Mouse (Mus musculus) right cerebral cortex, adult 18-20 months (tissue): ENCODE results near the gene Tanc1.

Source experiments
- DNase-seq: peaks from one replicate; pipeline ENCODE4 v3.0.0; 2022; ENCODE audit warnings: mixed read lengths

Tanc1 gene

DNA sequence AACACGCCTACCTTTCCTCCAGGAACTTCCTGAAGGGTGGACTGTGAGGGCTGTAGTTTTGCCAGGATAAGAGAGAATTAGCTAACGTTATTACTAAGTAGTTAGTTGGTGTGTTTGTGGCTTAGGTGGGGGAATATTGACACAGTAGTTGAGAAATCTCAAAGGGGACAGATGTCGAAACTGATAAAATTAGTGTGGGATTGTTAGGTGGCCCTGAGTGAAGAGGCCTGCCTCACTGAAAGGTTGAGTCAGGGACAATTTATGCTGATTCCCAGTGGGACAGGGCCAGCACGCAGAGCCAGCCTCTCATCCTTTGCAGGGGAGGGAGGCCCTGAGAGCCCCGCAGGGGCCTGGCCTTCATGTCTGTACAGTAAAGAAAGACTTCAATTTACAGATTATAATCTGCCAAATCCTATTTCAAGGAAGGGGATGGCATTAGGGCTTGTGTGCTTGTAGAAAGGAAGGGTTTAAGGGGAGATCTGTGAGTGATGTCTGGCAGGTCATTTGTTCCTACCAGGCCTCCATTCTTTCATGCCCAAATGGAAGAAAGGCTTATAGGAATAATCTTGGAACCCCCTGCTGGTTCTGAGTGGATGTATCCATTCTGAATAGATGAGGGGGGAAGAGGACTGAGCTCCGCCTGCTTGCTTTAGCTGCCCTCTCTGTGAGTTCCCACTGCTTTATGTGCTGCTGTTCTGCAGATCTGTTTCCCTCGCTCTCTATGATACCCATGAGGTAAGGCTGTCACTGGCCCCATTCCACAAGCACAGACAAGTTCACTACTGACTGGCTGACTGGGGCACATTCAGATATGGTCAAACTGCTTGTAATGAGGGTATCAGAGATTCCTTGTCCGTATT, 41.7 kb downstream of the Tanc1 start:
- no peak for DNase-seq

DNA sequence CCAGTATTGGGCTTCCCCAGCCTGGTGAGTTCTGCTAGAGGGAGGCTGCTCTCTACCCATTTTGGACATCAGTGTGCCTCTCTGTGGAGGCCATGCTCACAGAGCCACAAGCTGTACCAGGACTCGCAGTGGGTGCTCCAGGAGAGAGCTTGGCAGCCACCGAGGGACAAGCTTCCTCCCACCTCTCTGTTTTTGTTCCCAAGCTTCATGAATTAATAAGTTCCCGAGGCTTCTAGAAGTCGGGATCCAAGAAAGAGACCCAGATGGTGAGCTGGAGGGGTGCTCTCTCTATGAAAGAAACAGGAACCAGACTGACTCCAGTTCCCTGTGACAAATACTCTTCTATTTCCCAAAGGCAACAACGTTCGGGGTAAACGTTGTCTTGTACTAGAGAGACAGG, 43.6 kb downstream of the Tanc1 start:
- no peak for DNase-seq

DNA sequence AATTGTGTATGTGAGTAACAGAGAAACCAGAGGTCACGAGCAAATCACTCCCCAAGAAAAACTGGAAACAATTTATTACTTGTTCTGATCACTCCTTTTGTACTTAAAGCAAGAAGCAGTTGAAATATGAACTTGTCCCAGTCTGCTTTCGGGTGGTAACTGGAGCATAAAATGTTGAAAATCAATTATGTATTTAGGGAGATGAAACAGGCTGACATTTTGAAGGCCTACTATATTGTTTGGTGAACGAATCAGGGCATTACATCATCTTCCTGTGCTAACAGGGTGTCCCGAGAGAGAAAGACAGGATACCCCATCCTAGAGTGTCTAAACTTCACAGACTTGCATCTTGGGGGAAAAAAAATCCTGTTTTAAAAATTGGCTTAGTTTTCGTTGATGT, 44.8 kb downstream of the Tanc1 start:
- DNase-seq = no peak

DNA sequence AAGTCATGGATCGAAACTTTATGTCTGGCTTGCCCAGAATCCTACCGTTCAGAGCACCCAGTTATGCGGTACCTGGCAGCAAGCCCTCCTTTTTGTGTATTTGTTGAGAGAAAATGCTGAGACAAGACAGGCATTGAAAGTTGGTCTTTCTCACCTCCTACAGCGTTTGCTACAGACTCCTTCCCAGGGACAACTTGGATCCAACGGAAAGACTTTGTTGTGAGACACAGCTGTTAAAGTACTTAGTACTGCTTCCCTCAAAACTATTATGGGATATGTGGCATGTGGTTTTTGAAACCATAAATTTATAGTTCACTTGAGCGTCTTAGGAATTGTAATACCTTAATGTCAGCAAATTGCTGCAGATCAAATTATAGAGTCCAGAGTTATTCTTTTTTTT, 47.8 kb downstream of the Tanc1 start:
- no peak for DNase-seq

DNA sequence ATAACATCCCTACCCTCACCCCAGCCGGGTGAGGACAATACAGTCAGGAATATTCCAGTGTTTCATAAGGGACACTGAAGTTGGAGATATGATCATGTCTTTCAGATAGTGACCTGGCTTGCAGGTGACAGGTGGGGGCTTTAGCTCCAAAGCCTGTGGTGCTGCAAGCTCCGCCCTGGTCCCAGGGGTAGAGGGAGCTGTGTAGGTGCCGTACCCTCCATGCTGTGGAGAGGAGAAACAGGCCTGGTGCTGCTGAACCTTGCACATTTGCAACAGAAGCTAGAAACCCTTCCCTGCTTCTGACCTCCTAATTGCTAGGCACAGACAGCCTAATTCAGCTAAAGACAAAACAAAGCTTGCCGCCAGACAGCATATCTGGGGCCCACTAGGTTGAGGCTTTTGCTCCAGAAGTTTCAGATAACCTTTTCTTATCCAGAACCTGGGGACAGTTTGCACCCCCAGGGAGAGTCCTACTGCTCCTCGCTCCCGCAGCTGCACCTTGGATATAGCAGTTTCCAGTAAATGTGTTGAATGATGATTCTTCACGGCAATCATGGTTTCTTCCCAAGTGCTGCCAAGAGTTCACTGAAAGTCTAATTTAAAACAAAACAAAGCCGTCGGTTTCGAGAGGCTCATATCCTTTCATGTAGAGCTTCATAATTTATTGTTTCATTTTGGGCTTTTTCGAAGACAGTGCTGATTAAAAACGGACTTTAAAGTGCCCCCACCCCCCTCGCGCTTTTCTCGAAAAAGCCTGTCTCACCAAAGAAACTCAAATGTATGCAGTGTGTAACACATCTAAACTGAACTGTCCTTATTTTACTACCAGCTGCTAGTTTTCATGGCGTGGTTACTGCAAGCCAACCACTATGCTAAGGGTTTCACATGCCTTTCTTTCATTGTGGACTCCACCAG, 49.3 kb downstream of the Tanc1 start:
- DNase-seq = no peak

DNA sequence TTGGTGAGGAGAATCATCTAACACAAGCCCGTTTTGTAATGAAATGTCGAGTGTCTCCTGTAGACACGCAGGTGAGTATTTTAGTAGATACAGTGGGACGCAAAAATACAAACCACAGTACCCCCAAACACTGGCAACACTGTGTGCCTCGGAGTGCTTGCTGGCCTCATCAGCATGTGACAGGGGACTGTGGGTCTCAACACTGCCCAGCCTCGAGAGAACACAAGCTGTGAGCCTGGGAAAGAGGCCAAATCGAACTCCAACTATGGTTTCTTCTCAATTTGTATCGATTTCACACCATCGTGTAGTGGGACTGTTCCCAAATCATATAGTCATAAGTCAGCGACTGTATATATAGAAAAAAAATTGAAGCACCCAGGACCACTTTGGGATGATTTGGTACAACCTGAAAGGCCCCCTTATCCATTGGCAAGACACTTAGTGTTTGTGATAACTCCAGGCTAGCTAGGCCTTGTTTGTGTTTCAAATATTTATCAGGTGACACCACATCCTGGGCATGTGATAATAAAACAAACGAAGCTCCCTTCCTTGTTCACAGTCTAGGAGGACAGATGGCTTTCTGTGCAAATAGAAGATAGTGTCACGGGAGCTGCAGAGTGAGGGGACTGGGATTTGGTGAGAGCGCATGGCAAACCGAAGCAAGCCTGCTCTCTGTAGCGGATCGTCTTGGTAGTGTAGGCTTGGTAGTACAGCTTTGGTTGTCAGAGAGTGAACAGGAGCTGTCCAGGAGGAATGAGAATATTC, 53.1 kb downstream of the Tanc1 start:
- peak; percentile 18 for DNase-seq

DNA sequence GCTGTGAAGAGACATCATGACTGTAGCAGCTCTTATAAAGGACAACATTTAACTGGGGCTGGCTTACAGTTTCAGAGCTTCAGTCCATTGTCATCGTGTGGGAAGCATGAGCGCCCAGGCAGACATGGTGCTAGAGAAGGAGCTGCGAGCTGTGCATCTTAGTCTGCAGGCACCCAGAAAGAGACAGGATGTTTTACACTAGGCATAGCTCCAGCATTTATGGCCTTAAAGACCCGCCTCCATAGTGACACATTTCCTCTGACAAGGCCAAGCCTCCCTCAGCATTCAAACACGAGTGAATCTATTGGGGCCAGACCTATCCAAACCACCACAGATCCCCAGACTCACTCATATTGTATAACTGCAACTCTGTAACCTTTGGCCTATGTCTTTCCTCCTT, 54.7 kb downstream of the Tanc1 start:
- DNase-seq = no peak

DNA sequence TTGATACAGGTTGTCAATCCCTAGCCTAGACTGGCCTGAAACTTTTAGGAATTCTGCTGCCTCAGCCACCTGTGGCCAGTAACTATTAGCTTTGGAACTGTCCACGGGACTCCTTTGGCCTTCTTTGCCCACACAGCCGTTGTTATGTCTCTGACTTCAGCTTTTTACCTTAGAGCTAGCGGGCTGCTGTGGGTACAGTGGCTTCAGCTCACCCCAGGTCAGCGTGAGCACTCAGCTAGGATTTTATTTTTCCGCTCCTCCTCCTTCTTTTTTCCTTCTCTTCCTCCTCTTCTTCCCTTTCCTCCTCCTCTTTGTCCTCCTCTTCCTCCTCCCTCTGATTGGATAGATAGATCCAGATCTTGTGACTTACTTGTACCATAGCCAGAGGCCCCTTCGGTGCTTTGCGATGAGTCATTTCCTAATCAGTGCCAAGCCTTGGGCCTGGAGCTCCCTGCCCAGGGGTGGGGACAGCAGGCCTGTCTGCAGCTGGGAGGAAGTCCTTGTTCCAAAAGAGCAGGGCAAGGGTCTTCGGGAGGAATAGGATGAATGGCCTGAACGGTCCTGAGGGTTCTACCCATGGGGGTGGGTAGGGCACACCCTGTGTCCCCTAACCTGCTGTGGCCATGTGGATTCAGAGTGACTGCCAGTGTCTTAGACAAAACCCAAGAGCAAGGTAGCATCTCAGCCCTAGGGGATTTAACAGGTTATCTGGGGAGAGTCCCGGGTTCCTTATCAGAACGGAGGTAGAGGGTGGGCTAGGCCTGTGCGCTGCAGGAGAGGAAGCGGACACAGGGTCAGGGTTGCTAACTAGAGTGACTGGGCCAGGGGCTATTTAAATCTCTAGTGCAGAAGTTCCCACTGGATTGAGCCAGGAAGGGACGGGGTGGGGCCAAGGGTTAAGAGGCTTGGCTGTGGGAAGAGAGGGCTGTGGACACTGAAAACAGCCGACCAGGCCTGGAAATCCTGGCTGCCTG, 58.5 kb downstream of the Tanc1 start:
- DNase-seq = no peak

DNA sequence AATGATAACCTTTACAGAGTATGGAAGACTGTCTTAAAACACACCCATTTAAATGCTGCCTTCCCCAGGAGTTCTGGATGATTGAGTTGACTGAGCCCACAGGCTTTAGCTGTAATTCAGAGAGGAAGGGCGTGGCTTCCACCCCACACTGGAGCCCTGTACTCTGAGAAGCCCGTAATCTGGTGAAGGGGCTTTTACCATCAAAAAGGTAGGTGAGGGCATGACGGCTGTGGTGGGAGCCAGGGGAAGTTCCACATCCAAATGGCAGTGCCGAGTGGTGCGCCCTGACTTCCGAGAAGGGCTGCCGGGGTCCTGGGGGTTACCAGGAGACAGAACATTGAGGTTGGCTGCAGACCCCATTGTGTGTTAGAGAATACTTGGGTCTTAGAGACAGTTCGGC, 59.8 kb downstream of the Tanc1 start:
- no peak for DNase-seq

DNA sequence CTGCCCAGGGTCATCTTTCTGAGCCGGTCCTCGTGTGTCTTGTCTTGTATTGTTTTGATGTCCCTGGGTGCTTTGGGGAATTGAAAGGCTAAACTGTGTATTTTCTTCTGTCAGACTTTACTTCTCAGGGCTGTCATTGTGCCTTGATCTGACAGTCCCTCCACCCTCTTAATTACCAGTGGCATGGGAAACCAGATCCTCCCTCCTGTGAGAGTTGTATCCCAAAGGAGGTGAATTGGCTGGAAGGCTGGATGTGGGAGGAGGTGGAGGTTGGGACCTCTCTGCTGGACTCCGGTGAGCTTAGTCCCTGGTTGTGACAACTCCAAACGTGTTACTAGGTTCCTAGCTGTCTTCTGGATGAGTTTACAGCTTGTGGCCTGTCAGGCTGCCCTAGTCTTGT, 60.2 kb downstream of the Tanc1 start:
- DNase-seq = no peak

DNA sequence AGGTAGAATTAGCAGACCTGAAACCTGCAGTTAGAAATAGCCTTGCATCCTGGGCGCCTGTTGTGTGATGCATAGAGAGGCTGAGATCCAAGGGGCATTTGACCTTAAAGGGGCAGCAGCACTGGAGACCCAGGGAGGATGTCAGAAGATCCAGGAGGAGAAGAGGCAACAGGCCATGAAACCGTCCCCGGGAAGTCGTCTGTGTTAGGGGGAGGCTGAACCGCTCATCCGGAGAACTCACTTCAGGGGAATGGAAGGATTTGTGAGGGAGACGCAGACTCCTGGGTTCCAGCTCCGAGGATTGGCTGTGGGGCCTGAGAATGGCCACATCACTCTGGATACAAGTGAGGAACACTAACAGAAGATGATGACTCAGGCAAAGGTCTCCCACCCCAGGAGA, 60.8 kb downstream of the Tanc1 start:
- DNase-seq = no peak

DNA sequence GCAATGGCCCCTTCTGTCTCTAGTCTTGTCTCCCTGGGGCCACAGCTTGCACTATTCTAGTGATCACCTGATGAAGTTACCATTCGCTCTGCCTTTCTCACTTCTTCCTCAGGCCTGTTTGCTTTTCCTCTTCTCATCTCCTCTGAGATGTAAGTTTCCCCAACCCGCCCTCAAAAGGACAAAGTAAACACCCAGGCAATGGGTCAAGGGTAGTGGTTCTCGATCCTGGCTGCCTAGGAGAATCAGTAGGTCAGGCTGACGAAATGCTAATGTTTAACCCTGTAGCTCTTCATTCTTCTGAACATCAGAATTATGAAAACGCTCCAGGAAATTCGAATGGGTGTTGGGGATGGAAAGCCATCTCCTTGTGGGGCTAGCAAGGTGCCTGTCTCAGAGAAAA, 61.5 kb downstream of the Tanc1 start:
- DNase-seq = no peak

DNA sequence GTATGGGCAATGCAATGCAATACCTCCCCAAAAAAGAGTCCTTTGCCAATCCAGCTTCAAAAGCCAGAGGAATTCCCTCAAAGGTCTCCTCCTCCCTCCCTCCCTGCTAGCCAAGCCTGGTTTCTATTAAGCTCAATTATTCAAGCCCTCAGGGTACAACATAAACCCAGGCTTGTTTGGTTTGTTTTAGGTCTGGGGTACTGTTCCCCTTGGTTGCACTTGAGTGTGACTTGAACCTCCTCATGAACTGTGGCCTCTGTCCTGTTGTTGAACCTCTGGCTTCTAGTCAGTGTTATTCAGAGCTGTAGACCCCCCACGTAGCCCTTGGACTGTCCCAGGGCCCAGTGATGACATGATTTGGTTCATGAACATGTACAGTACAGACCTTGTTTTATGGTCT, 62.0 kb downstream of the Tanc1 start:
- no peak for DNase-seq

DNA sequence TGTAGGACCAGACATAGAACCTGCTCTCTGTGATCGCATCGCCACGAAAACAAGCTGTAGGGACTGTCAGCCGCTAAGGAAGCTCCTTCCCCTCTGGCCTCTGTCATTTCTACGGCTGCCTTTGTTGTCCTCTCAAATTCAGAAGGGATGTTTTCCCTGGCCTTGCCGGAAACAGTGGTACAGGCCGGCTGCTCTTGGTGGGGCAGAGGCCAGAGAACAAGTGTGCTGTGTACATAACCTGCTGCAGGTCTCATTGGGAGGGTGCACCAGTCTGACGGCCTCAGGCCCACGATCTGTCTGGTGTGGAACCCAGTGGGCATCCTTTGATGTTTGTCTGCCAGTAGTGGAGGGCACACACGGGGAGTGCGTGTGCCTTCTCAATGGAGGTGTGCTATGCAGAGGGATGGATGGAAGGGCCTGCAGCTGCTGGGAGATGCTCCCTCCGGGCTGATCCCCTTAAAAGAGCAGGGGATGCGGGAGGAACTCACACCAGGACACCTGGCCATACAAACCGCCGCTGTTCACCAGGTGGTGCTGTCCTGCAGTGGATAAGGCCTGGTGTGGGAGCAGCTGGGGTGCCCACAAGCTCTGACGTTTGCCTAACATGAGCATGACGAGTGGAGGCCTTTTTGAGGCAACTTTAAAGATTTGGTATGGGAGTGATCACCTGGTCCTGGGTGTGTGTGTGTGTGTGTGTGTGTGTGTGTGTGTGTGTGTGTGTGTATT, 63.6 kb downstream of the Tanc1 start:
- DNase-seq = no peak

DNA sequence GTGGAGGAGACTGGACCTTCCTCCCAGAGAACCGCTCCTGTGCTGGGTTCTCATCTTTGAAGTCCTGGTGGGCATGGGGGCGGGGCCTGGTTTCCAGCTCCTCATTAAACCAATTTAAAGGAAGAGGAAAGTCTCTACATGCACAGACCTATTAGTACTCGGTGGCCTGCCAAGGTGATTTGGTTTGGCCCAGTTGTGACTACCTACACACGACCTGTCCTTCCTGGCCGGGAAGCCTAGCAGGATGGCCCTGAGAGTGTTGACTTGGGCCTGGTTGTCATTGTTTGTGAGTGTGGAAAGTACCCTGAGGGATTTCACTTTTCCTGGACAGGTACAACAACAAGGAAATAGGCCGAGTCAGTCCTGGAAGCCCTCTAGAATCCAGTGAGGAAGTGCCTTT, 64.2 kb downstream of the Tanc1 start:
- DNase-seq = no peak

DNA sequence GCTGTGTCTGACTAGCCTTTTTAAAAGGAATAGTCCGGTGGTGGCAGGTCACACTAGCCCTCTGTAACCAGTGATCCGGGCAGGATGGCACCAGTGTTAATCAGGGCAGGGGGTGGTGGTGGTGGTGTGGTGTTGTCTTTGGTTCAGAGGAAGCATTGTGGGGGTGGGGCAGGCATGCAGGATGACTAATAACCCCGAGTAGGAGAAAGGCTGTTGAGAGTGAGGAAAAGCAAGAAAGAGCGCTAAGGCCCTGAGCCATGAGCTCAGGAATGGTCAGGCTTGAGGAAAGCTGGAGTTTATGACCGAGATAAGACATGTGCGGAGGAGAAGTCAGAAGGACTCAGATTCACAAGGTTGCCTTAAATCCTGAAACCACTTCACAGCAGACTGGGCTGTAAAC, 64.6 kb downstream of the Tanc1 start:
- DNase-seq = no peak

DNA sequence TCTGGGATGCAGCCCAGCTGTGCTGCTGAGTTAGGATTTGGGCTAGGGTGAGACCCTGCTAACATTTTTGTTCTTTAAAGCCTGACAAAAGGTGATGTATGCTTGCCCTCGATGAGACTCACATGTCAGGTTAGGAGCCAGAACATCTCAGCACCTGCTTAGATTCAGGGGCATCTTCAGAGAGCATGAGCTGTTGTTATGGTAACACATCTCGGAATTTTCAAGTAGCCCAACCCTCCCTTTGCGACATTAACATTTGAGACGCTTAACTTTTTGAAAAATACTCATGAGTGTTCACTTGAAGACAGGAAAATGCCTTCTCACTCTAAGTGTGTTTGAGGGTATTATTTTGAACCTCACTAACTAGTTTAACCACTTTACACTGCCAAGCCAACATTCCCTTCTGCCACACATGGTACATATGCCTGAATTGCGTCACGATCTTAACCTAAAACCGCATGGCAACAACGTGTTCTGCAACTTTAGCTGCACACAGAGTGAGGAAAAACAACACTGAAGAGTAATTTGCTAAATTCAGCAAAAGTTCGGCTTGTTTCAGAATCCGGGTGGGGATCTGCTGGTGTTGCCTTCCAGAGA, 67.7 kb downstream of the Tanc1 start:
- no peak for DNase-seq

DNA sequence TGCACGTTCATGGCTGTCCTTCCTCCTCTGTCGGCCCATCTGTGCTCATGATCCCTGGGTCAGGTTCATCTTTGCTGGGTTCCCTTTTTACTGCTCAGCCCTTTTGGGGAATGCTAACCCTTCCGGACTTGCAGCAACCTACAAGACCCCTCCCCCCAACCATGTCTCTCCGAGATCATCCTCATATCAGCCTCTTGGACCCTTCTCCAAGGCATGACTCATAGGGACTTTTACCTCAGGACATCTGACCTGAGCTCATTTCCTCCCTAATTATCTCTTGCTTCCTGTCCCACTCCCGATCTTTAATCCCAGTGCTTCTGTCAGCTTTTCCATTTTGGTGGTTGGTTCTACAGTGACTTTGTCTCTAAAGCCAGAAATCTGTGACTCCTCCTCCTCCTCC, 68.9 kb downstream of the Tanc1 start:
- DNase-seq = no peak

DNA sequence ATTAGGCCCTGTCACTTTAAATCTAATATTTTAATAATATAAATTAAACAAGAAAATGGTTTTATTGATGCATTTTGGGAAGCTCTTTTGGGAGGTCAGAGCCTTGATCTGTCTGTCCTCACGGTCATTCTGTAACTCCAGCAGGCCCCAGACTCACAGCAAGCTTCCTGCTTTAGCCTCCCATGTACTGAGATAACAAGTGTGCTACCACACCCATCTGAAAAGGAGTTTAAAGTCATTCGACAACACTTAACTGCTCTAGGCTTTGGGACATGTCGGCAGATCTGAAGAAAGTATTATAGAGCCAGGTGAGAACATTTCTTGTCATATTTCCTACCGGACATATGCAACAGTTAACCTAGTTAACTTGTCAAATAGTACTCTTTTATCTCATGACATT, 69.3 kb downstream of the Tanc1 start:
- DNase-seq = no peak

DNA sequence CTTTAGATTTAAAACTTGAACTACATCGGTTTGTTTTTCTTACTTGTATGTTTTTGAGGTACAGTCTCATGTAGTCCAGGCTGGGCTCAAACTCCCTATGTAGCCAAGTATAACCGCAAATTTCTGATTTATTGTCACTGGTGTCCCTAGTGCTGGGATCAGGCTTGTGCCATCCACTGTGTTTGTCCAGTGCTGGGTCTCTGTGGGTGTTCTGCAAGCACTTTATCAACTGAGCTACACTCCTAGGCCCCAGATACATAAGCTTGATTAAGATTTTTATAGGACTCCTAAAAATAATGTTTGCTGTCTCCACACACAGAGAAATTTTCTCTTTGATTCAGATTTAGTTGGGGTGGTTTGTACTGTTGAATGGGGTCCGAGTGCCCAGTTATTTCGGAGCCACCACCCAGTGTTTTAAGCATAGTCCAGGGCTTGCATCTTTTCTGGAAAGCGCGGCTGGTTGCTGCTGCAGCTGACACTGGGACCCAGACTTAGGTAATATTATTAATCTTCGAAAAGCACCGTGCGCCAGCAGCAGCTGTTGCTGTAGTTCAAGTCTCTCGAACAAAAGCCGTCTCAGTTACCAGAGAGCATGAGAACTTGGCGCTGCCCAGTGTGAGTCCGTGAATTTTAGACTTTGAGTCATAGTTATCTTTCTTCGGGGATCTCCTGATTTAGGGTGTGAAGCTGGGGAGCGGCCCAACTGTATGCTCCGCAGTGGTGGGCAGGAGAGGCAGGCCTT, 73.2 kb downstream of the Tanc1 start:
- DNase-seq = no peak
